Mouse (Mus musculus) embryonic facial prominence, embryonic 13.5 days (tissue): Measurements from ENCODE around the gene Map3k1. TPM values are rescaled to one million over a fixed set of nuclear protein-coding genes. Genes with fewer than 3 reads are reported as not detected.

ENCODE experiments used
- ATAC-seq: fragments of 200-750 bp; cut with Nextera tagmentation; 2 replicates; pipeline ENCODE4 v1.8.0; 2017; ENCODE audit warnings: low read depth; ENCODE audit not compliant: insufficient number of reproducible peaks, insufficient read depth, low FRiP score, low TSS enrichment
- H3K27ac ChIP-seq: fragments of 300-500 bp; sonication (generic); 2 replicates; pipeline ENCODE4 v1.5.1; 2015; ENCODE audit warnings: moderate library complexity, mild to moderate bottlenecking, inconsistent platforms
- H3K27me3 ChIP-seq: fragments of 300-500 bp; sonication (generic); 2 replicates; pipeline ENCODE4 v1.6.1; 2015; ENCODE audit warnings: mild to moderate bottlenecking, inconsistent platforms
- H3K36me3 ChIP-seq: fragments of 300-500 bp; sonication (generic); 2 replicates; pipeline ENCODE4 v1.6.1; 2015; ENCODE audit warnings: mild to moderate bottlenecking, inconsistent platforms
- H3K4me1 ChIP-seq: fragments of 300-500 bp; sonication (generic); 2 replicates; pipeline ENCODE4 v1.6.1; 2015; ENCODE audit warnings: inconsistent platforms
- H3K4me2 ChIP-seq: fragments of 300-500 bp; sonication (generic); 2 replicates; pipeline ENCODE4 v1.6.1; 2015; ENCODE audit warnings: moderate library complexity, mild to moderate bottlenecking, inconsistent platforms
- H3K4me3 ChIP-seq: fragments of 300-500 bp; sonication (generic); 2 replicates; pipeline ENCODE4 v1.5.1; 2015; ENCODE audit warnings: mild to moderate bottlenecking, inconsistent platforms
- H3K9ac ChIP-seq: fragments of 300-500 bp; sonication (generic); 2 replicates; pipeline ENCODE4 v1.6.1; 2015; ENCODE audit warnings: mild to moderate bottlenecking, inconsistent platforms
- H3K9me3 ChIP-seq: fragments of 300-500 bp; sonication (generic); 2 replicates; pipeline ENCODE4 v1.6.1; 2016; ENCODE audit warnings: inconsistent platforms
- WGBS: fragments of 180-500 bp; shearing (Covaris S2); methylation state at CpG from one replicate; pipeline ENCODE4 v1.1.7; 2015; ENCODE audit warnings: mixed read lengths; 5-methylcytosine and 5-hydroxymethylcytosine counted together
- polyA plus RNA-seq: library from polyadenylated mRNA; unstranded; fragments of >200 nt; fragmentation: Nextera tagmentation; extraction: Ambion mirVana; gene quantifications from 2 replicates; pipeline ENCODE4 v1.2.1, GENCODE M21; 2015

Map3k1 gene
- polyA plus RNA-seq, 1 experiment from 2014 or later = 16.1 TPM

GRCm38 (mm10) chr13:111824178-111824577 is 15.4 kb upstream of the Map3k1 start:
- 65% methylated on average over 4 of the region's 4 CpGs for WGBS
- no peak overlapping the region for H3K27ac ChIP-seq
- no peak for ATAC-seq

GRCm38 (mm10) chr13:111821727-111822375 is 13.1 kb upstream of the Map3k1 start:
- Histone ChIP-seq H3K9me3 (no peaks in the 10 kb centered on the region), H3K4me3 (no peak overlapping the region), H3K27ac (no peak overlapping the region), H3K4me1 (no peaks in the 10 kb centered on the region), H3K36me3 (no peaks in the 10 kb centered on the region), H3K4me2 (no peak overlapping the region), H3K9ac (no peak overlapping the region), H3K27me3 (no peaks in the 10 kb centered on the region)
- WGBS = 88% methylated on average over 7 of the region's 7 CpGs
- ATAC-seq = no peak

More at GRCm38 (mm10) chr13:111824178-111824577, 15.4 kb upstream of the Map3k1 start:
- Histone ChIP-seq H3K9ac (no peak overlapping the region), H3K4me3 (no peak overlapping the region), H3K27me3 (no peaks in the 10 kb centered on the region), H3K9me3 (no peaks in the 10 kb centered on the region), H3K4me1 (no peaks in the 10 kb centered on the region), H3K4me2 (no peak overlapping the region), H3K36me3 (no peaks in the 10 kb centered on the region)

- ATAC-seq = no peak
- no peak overlapping the region for H3K9ac ChIP-seq
- 84% methylated on average over 9 of the region's 9 CpGs for WGBS
- H3K27ac ChIP-seq = no peak overlapping the region
- no peaks in the 10 kb centered on the region for H3K27me3 ChIP-seq
- no peak overlapping the region for H3K4me3 ChIP-seq
- no peak overlapping the region for H3K4me2 ChIP-seq
- 0 out of 2 replicates have a peak, but pooled peaks cover 3% of the 10 kb centered on the region for H3K9me3 ChIP-seq
- no peaks in the 10 kb centered on the region for H3K36me3 ChIP-seq
- H3K4me1 ChIP-seq = no peaks in the 10 kb centered on the region
Measured at GRCm38 (mm10) chr13:111819618-111820385, 11.0 kb upstream of the Map3k1 start.

GRCm38 (mm10) chr13:111819106-111819505 is 10.3 kb upstream of the Map3k1 start:
- Histone ChIP-seq H3K27ac (no peak overlapping the region), H3K36me3 (no peaks in the 10 kb centered on the region), H3K9ac (no peak overlapping the region), H3K27me3 (no peaks in the 10 kb centered on the region), H3K4me3 (no peak overlapping the region), H3K4me1 (no peaks in the 10 kb centered on the region), H3K4me2 (no peak overlapping the region), H3K9me3 (0 out of 2 replicates have a peak, but pooled peaks cover 3% of the 10 kb centered on the region)
- no peak for ATAC-seq
- WGBS = 85% methylated on average over 4 of the region's 4 CpGs

- Histone ChIP-seq H3K27ac (no peak overlapping the region), H3K36me3 (no peaks in the 10 kb centered on the region), H3K4me3 (no peak overlapping the region), H3K4me1 (no peaks in the 10 kb centered on the region), H3K4me2 (no peak overlapping the region), H3K9me3 (0 out of 2 replicates have a peak, but pooled peaks cover 3% of the 10 kb centered on the region), H3K27me3 (no peaks in the 10 kb centered on the region), H3K9ac (no peak overlapping the region)
- ATAC-seq = no peak
- 89% methylated on average over 15 of the region's 15 CpGs for WGBS
Measured at GRCm38 (mm10) chr13:111818216-111818903, 9.6 kb upstream of the Map3k1 start.

GRCm38 (mm10) chr13:111817773-111818172 is 9.0 kb upstream of the Map3k1 start:
- no peak overlapping the region for H3K4me3 ChIP-seq
- no peaks in the 10 kb centered on the region for H3K36me3 ChIP-seq
- no peak for ATAC-seq
- WGBS = 83% methylated on average over 7 of the region's 7 CpGs
- no peaks in the 10 kb centered on the region for H3K4me1 ChIP-seq
- H3K9ac ChIP-seq = no peak overlapping the region
- H3K9me3 ChIP-seq = 0 out of 2 replicates have a peak, but pooled peaks cover 3% of the 10 kb centered on the region
- H3K27me3 ChIP-seq = no peaks in the 10 kb centered on the region
- H3K4me2 ChIP-seq = no peak overlapping the region
- H3K27ac ChIP-seq = no peak overlapping the region

GRCm38 (mm10) chr13:111816431-111816830 is 7.6 kb upstream of the Map3k1 start:
- WGBS = 66% methylated on average over 3 of the region's 3 CpGs
- H3K27ac ChIP-seq = no peak overlapping the region
- H3K36me3 ChIP-seq = no peaks in the 10 kb centered on the region
- H3K4me1 ChIP-seq = no peaks in the 10 kb centered on the region
- no peak overlapping the region for H3K9ac ChIP-seq
- H3K9me3 ChIP-seq = 0 out of 2 replicates have a peak, but pooled peaks cover 3% of the 10 kb centered on the region
- no peaks in the 10 kb centered on the region for H3K27me3 ChIP-seq
- H3K4me2 ChIP-seq = no peak overlapping the region
- no peak for ATAC-seq
- H3K4me3 ChIP-seq = no peak overlapping the region

- H3K27ac ChIP-seq = no peak overlapping the region
- no peak overlapping the region for H3K9ac ChIP-seq
- ATAC-seq = no peak
- H3K27me3 ChIP-seq = peaks cover 5% of the 10 kb centered on the region
- 88% methylated on average over 4 of the region's 4 CpGs for WGBS
- no peak overlapping the region for H3K4me3 ChIP-seq
- H3K4me1 ChIP-seq = no peaks in the 10 kb centered on the region
- no peak overlapping the region for H3K4me2 ChIP-seq
- no peaks in the 10 kb centered on the region for H3K36me3 ChIP-seq
- 0 out of 2 replicates have a peak, but pooled peaks cover 3% of the 10 kb centered on the region for H3K9me3 ChIP-seq
Measured at GRCm38 (mm10) chr13:111815486-111815885, 6.7 kb upstream of the Map3k1 start.

GRCm38 (mm10) chr13:111815017-111815416 is 6.2 kb upstream of the Map3k1 start:
- Histone ChIP-seq H3K9ac (no peak overlapping the region), H3K4me2 (no peak overlapping the region), H3K4me1 (peaks cover 1% of the 10 kb centered on the region; the same call in 1 of the 2 replicates), H3K4me3 (no peak overlapping the region), H3K9me3 (0 out of 2 replicates have a peak, but pooled peaks cover 3% of the 10 kb centered on the region), H3K36me3 (no peaks in the 10 kb centered on the region), H3K27ac (no peak overlapping the region), H3K27me3 (peaks cover 5% of the 10 kb centered on the region)
- WGBS = 98% methylated on average over 7 of the region's 7 CpGs
- no peak for ATAC-seq

GRCm38 (mm10) chr13:111812647-111813046 is 3.9 kb upstream of the Map3k1 start:
- peaks cover 7% of the 10 kb centered on the region; the same call in 1 of the 2 replicates for H3K4me1 ChIP-seq
- 62% methylated on average over 2 of the region's 2 CpGs for WGBS
- no peaks in the 10 kb centered on the region for H3K36me3 ChIP-seq
- H3K27me3 ChIP-seq = peaks cover 5% of the 10 kb centered on the region
- H3K9me3 ChIP-seq = 0 out of 2 replicates have a peak, but pooled peaks cover 3% of the 10 kb centered on the region
- H3K27ac ChIP-seq = no peak overlapping the region
- no peak overlapping the region for H3K4me3 ChIP-seq
- H3K9ac ChIP-seq = no peak overlapping the region
- H3K4me2 ChIP-seq = no peak overlapping the region
- no peak for ATAC-seq

GRCm38 (mm10) chr13:111810998-111811628 is 2.3 kb upstream of the Map3k1 start:
- H3K4me2 ChIP-seq = no peak overlapping the region
- H3K27ac ChIP-seq = no peak overlapping the region
- no peak overlapping the region for H3K4me3 ChIP-seq
- H3K4me1 ChIP-seq = peaks cover 11% of the 10 kb centered on the region; the same call in 1 of the 2 replicates
- H3K9ac ChIP-seq = no peak overlapping the region
- no peaks in the 10 kb centered on the region for H3K36me3 ChIP-seq
- 87% methylated on average over 13 of the region's 13 CpGs for WGBS
- H3K9me3 ChIP-seq = 0 out of 2 replicates have a peak, but pooled peaks cover 3% of the 10 kb centered on the region
- peaks cover 5% of the 10 kb centered on the region for H3K27me3 ChIP-seq
- no peak for ATAC-seq
